Mouse (Mus musculus): ENCODE data around the gene Mapkap1.

- TF ChIP-seq CTCF (IDR thresholded peaks at IDR 0.05; ENCODE audit: low read depth): no peak
- no peak for TF ChIP-seq EP300 (optimal IDR thresholded peaks at IDR 0.05)
These were observed 29.8 kb downstream of the Mapkap1 start for GRCm38 (mm10) chr2:34436321-34436720.

All from stomach, postnatal 0 days (tissue).